23 mouse cellular contexts compared by ENCODE assay signal in the genomic region with DNA sequence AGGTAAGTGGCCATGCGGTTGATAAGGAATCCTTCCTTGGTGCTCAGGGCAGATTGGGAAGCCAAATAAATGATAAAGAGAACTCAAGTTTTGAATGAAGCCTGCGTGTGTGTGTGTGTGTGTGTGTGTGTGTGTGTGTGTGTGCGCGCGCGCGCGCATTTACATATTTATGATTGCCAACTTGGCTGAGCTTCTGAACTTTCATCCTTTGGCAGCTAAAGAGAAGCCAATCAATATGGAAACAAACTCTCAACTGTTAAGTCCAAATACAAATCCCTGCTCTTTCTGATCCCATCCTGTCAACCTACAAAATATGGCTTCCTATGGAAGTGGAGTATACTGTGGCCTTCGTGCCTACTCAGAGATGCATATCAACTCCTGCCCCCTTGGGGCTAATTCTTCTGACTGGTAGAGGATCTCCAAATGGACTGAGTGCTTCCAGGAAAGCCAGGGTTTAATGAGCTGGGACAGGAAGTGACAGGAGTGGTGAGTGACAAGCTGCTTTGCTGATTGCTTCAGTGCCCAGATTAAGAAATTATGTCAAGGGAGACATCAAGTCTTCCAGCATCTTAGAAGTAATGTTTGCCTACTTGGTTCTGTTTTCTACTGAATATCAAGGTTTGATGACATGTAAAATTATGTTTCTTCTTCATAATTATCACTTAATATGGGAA. TPM values are rescaled to one million over a fixed set of nuclear protein-coding genes. Genes with fewer than 3 reads are reported as not detected.
"Had no signal": no experiment of that assay in that cellular context is flagged by ENCODE, and none has a peak within 500 bp of the region (broad histone marks: within the 10 kb centered on the region; RNA-seq: fewer than 3 reads in every experiment).

No protein-coding gene starts in this region.

- H3K9ac ChIP-seq: limb, embryonic 12.5 days; limb, embryonic 15.5 days; liver, embryonic 14.5 days; lung, embryonic 15.5 days; midbrain, embryonic 15.5 days; neural tube, embryonic 13.5 days; stomach, embryonic 15.5 days had no signal

- H3K27me3 ChIP-seq: limb, embryonic 12.5 days; limb, embryonic 15.5 days; lung, embryonic 15.5 days; midbrain, embryonic 15.5 days; neural tube, embryonic 13.5 days; stomach, embryonic 15.5 days had no signal

- H3K4me2 ChIP-seq: limb, embryonic 12.5 days; limb, embryonic 15.5 days; lung, embryonic 15.5 days; midbrain, embryonic 11.5 days; midbrain, embryonic 15.5 days; neural tube, embryonic 13.5 days; stomach, embryonic 15.5 days had no signal

- H3K4me1 ChIP-seq: limb, embryonic 12.5 days; limb, embryonic 15.5 days; lung, embryonic 15.5 days; midbrain, embryonic 15.5 days; neural tube, embryonic 13.5 days; stomach, embryonic 15.5 days had no signal

- H3K27ac ChIP-seq: kidney, postnatal 0 days; limb, embryonic 12.5 days; limb, embryonic 15.5 days; liver, embryonic 14.5 days; lung, embryonic 15.5 days; midbrain, embryonic 15.5 days; neural tube, embryonic 13.5 days; stomach, embryonic 15.5 days had no signal

- ATAC-seq: intestine, postnatal 0 days; midbrain, embryonic 15.5 days had no signal

- DNase-seq: kidney, adult 2 months; kidney, postnatal 25 days; left cerebral cortex, postnatal 4 days; lung, adult 18-20 months; lung, postnatal 10 days; lung, postnatal 36 days; right cerebral cortex, postnatal 25 days; spleen, adult 18-20 months; thymus, postnatal 36 days had no signal

- H3K4me3 ChIP-seq: limb, embryonic 12.5 days; limb, embryonic 15.5 days; lung, embryonic 15.5 days; midbrain, embryonic 15.5 days; myocyte; neural tube, embryonic 13.5 days; stomach, embryonic 15.5 days had no signal

- H3K36me3 ChIP-seq: limb, embryonic 12.5 days; limb, embryonic 15.5 days; lung, embryonic 15.5 days; midbrain, embryonic 15.5 days; neural tube, embryonic 13.5 days; stomach, embryonic 15.5 days had no signal

- H3K9me3 ChIP-seq: limb, embryonic 12.5 days; limb, embryonic 15.5 days; lung, embryonic 15.5 days; midbrain, embryonic 15.5 days; neural tube, embryonic 13.5 days; stomach, embryonic 15.5 days had no signal

RNA-seq across cellular contexts. Expression of a gene that starts 5.4 kb away (rescaled TPM):
- total RNA-seq: layer of hippocampus, postnatal 14 days; left cerebral cortex, postnatal 14 days; left cerebral cortex, postnatal 4 days; monocyte, adult 5-6 weeks had no signal
- polyA plus RNA-seq: kidney, adult 2 months; midbrain, embryonic 15.5 days had no signal
